Comparison of ENCODE assay signal across 8 mouse cellular contexts in genomic region chr17:26949051-26949577, GRCm38 (mm10). TPM values are rescaled to one million over a fixed set of nuclear protein-coding genes. Genes with fewer than 3 reads are reported as not detected.
DNase-seq lines count a peak whose midpoint lies in the region; ATAC-seq and TF ChIP-seq lines count a peak whose summit lies in the region.

No protein-coding gene starts in this region.

- H3K4me3 ChIP-seq in heart, embryonic 16.5 days (ENCODE audit: low read length) = peak overlapping the region; percentile 77
- H3K4me3 ChIP-seq in liver, embryonic 11.5 days (ENCODE audit: low read depth, low read length) = peak overlapping the region; percentile 74
- 0 out of 2 replicates have a peak overlapping the region, but pooled peaks have one; percentile 0 for H3K4me3 ChIP-seq in small intestine, adult 2 months (ENCODE audit: low read depth, low read length)

- peak; percentile 45; the same call in 1 of the 2 replicates for TF ChIP-seq CTCF in small intestine, adult 2 months (IDR thresholded peaks at IDR 0.05; ENCODE audit: extremely low read depth, insufficient read length, insufficient replicate concordance, low read depth, low read length)

- WGBS in heart, embryonic 16.5 days = 11% methylated on average over 13 of the region's 14 CpGs
- 14% methylated on average over 12 of the region's 14 CpGs for WGBS in liver, embryonic 11.5 days
- WGBS in small intestine, adult 2 months = 8% methylated on average over 13 of the region's 14 CpGs

- H3K27ac ChIP-seq in heart, embryonic 16.5 days (ENCODE audit: low read length) = peak overlapping the region; percentile 60; the same call in 1 of the 2 replicates
- no peak overlapping the region for H3K27ac ChIP-seq in liver, embryonic 11.5 days (ENCODE audit: low read depth, low read length)
- no peak overlapping the region for H3K27ac ChIP-seq in small intestine, adult 2 months (ENCODE audit: insufficient read depth, low read depth, low read length)

- peaks cover 58% of the 10 kb centered on the region for H3K4me1 ChIP-seq in heart, embryonic 16.5 days (ENCODE audit: control insufficient read depth, insufficient read depth, low read length)
- H3K4me1 ChIP-seq in liver, embryonic 11.5 days (replicated peaks; ENCODE audit: control insufficient read depth, insufficient read depth, low read length) = peaks cover 59% of the 10 kb centered on the region
- peaks cover 24% of the 10 kb centered on the region for H3K4me1 ChIP-seq in small intestine, adult 2 months (ENCODE audit: control insufficient read depth, insufficient read depth, insufficient read length, low read length)

- ATAC-seq in heart, embryonic 16.5 days (replicated peaks; ENCODE audit: extremely low read depth, insufficient read depth, low FRiP score) = no peak
- ATAC-seq in liver, embryonic 11.5 days (replicated peaks; ENCODE audit: low FRiP score) = no peak

- no peaks in the 10 kb centered on the region for H3K36me3 ChIP-seq in heart, embryonic 16.5 days (ENCODE audit: control insufficient read depth, insufficient read depth)
- H3K36me3 ChIP-seq in liver, embryonic 11.5 days (ENCODE audit: control insufficient read depth, insufficient read depth, low read length) = no peaks in the 10 kb centered on the region
- no peaks in the 10 kb centered on the region for H3K36me3 ChIP-seq in small intestine, adult 2 months (ENCODE audit: control insufficient read depth, insufficient read depth, low read length)

- H3K9ac ChIP-seq in heart, embryonic 16.5 days (ENCODE audit: low read length) = peak overlapping the region; percentile 85
- H3K9ac ChIP-seq in liver, embryonic 11.5 days (ENCODE audit: low read depth, low read length) = peak overlapping the region; percentile 69

- peak overlapping the region; percentile 98 for H3K4me2 ChIP-seq in heart, embryonic 16.5 days (ENCODE audit: low read depth, low read length)
- H3K4me2 ChIP-seq in liver, embryonic 11.5 days = peak overlapping the region; percentile 100

- DNase-seq in frontal cortex, postnatal 36 days (ENCODE audit: low spot score in 2 of 2) = peak; percentile 41 to 57
- DNase-seq in frontal cortex, postnatal 14 days (ENCODE audit: low spot score in 2 of 2) = no peak
- DNase-seq in 3T3-L1 (ENCODE audit: low read depth, low spot score) = peak; percentile 74
- DNase-seq in cerebellum, postnatal 25 days = peak; percentile 44 to 46
- DNase-seq in liver, embryonic 11.5 days (ENCODE audit: low spot score) = no peak
- DNase-seq in Muller cell, postnatal 12 days (ENCODE audit: inconsistent ontology term) = no peak

- H3K9me3 ChIP-seq in heart, embryonic 16.5 days (replicated peaks; ENCODE audit: control insufficient read depth, low read length) = no peaks in the 10 kb centered on the region
- H3K9me3 ChIP-seq in liver, embryonic 11.5 days (ENCODE audit: control insufficient read depth, low read length) = no peaks in the 10 kb centered on the region

- TF ChIP-seq POLR2A in small intestine, adult 2 months (IDR thresholded peaks at IDR 0.05; ENCODE audit: low read depth, low read length) = no peak

- H3K27me3 ChIP-seq in heart, embryonic 16.5 days (ENCODE audit: control insufficient read depth, insufficient read depth, low read length) = no peaks in the 10 kb centered on the region
- 0 out of 2 replicates have a peak, but pooled peaks cover 3% of the 10 kb centered on the region for H3K27me3 ChIP-seq in liver, embryonic 11.5 days (replicated peaks; ENCODE audit: control insufficient read depth, insufficient read depth, low read length)
- H3K27me3 ChIP-seq in small intestine, adult 2 months (ENCODE audit: control insufficient read depth, insufficient read depth, low read length) = no peaks in the 10 kb centered on the region; the same call in 1 of the 2 replicates

RNA-seq across cellular contexts. Expression of gene Syngap1, which starts 8.1 kb away (rescaled TPM):
- 1.2 and 1.3 TPM in 2 replicates for polyA plus RNA-seq in heart, embryonic 16.5 days (2015; fragmentation: Nextera tagmentation; extraction: Ambion mirVana)
- polyA plus RNA-seq in liver, embryonic 11.5 days (2014; fragmentation: Nextera tagmentation; extraction: Ambion mirVana) = 1.4 and 1.6 TPM in 2 replicates
- 5.8 and 8.6 TPM in 2 replicates for polyA plus RNA-seq in small intestine, adult 2 months (2012; rRNA removed)

RNA-seq across cellular contexts. Expression of gene Cuta, which starts 9.7 kb away (rescaled TPM):
- polyA plus RNA-seq in heart, embryonic 16.5 days (2015; fragmentation: Nextera tagmentation; extraction: Ambion mirVana) = 163 and 169 TPM in 2 replicates
- 159 and 171 TPM in 2 replicates for polyA plus RNA-seq in liver, embryonic 11.5 days (2014; fragmentation: Nextera tagmentation; extraction: Ambion mirVana)
- 83.4 and 151 TPM in 2 replicates for polyA plus RNA-seq in small intestine, adult 2 months (2012; rRNA removed)

RNA-seq across cellular contexts. Expression of gene Phf1, which starts 16.3 kb away (rescaled TPM):
- 7.5 and 8.7 TPM in 2 replicates for polyA plus RNA-seq in heart, embryonic 16.5 days (2015; fragmentation: Nextera tagmentation; extraction: Ambion mirVana)
- 3.2 and 3.4 TPM in 2 replicates for polyA plus RNA-seq in liver, embryonic 11.5 days (2014; fragmentation: Nextera tagmentation; extraction: Ambion mirVana)
- 35.6 and 67.1 TPM in 2 replicates for polyA plus RNA-seq in small intestine, adult 2 months (2012; rRNA removed)

RNA-seq across cellular contexts. Expression of gene Zbtb9, which starts 23.9 kb away (rescaled TPM):
- 10.0 and 12.0 TPM in 2 replicates for polyA plus RNA-seq in heart, embryonic 16.5 days (2015; fragmentation: Nextera tagmentation; extraction: Ambion mirVana)
- polyA plus RNA-seq in liver, embryonic 11.5 days (2014; fragmentation: Nextera tagmentation; extraction: Ambion mirVana) = 9.7 and 9.9 TPM in 2 replicates
- polyA plus RNA-seq in small intestine, adult 2 months (2012; rRNA removed) = 4.7 and 9.1 TPM in 2 replicates

RNA-seq across cellular contexts. Expression of gene Kifc5b, which starts 32.2 kb away (rescaled TPM):
- 6.2 and 6.9 TPM in 2 replicates for polyA plus RNA-seq in heart, embryonic 16.5 days (2015; fragmentation: Nextera tagmentation; extraction: Ambion mirVana)
- 8.6 and 8.7 TPM in 2 replicates for polyA plus RNA-seq in liver, embryonic 11.5 days (2014; fragmentation: Nextera tagmentation; extraction: Ambion mirVana)
- polyA plus RNA-seq in small intestine, adult 2 months (2012; rRNA removed) = 2.5 and 3.7 TPM in 2 replicates

Comparison
In these comparisons a context has a peak if more than half of its experiments do, and no peak if none do; other contexts are left out.
1. DNase-seq: peak in frontal cortex, postnatal 36 days (2 of 2), 3T3-L1 (single experiment) and cerebellum, postnatal 25 days (2 of 2); none in frontal cortex, postnatal 14 days (0 of 2), liver, embryonic 11.5 days (single experiment) and Muller cell, postnatal 12 days (single experiment).
2. H3K4me3 ChIP-seq: peak in every context shown above with its lines; median percentile 77 in heart, embryonic 16.5 days; 74 in liver, embryonic 11.5 days; 0 in small intestine, adult 2 months.